Comparison of ENCODE assay signal across 8 mouse cellular contexts in the genomic region with DNA sequence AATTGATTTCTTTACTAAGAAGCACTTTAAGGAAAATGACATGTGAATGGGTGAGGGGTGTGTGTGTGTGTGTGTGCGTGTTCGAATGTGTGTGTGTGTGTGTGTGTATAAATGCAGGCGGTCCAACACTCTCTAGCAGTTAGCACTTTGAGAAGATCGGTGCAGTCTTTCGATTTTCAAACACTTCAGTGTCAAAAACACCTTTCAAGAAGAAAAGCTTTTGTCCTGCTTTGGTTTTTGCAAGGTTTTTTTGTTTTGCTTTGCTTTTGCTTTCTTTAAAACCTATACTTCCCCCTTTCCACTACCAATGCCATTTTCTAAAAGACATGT. TPM values are rescaled to one million over a fixed set of nuclear protein-coding genes. Genes with fewer than 3 reads are reported as not detected.
A peak's percentile ranks its signal among the peaks of the same experiment; 100 is the strongest.
DNase-seq lines count a peak whose midpoint lies in the region; ATAC-seq and TF ChIP-seq lines count a peak whose summit lies in the region.

No protein-coding gene starts in this region.

- H3K4me2 ChIP-seq in lung, embryonic 14.5 days = peak overlapping the region; percentile 76
- H3K4me2 ChIP-seq in embryonic facial prominence, embryonic 13.5 days = peak overlapping the region; percentile 67
- peak overlapping the region; percentile 64 for H3K4me2 ChIP-seq in limb, embryonic 11.5 days (ENCODE audit: low read depth, severe bottlenecking)

- H3K9me3 ChIP-seq in lung, embryonic 14.5 days (ENCODE audit: low read depth, low read length) = no peaks in the 10 kb centered on the region
- no peaks in the 10 kb centered on the region for H3K9me3 ChIP-seq in embryonic facial prominence, embryonic 13.5 days
- H3K9me3 ChIP-seq in limb, embryonic 11.5 days (ENCODE audit: control insufficient read depth, low read length) = no peaks in the 10 kb centered on the region

- peak overlapping the region; percentile 88 for H3K9ac ChIP-seq in lung, embryonic 14.5 days
- peak overlapping the region; percentile 93 for H3K9ac ChIP-seq in embryonic facial prominence, embryonic 13.5 days
- peak overlapping the region; percentile 84 for H3K9ac ChIP-seq in limb, embryonic 11.5 days (ENCODE audit: low read length)

- H3K4me3 ChIP-seq in lung, embryonic 14.5 days (ENCODE audit: low read depth, low read length) = peak overlapping the region; percentile 97
- peak overlapping the region; percentile 98 for H3K4me3 ChIP-seq in embryonic facial prominence, embryonic 13.5 days
- H3K4me3 ChIP-seq in limb, embryonic 11.5 days (ENCODE audit: low read depth, low read length) = peak overlapping the region; percentile 98
- H3K4me3 ChIP-seq in small intestine, adult 2 months (ENCODE audit: low read depth, low read length) = peak overlapping the region; percentile 90

- intact Hi-C loops in gastrocnemius, postnatal 36 days (cut with DNase I) = loop anchor here (5.0 kb wide), 1 partner anchor 50 kb away; no protein-coding TSS in a partner anchor

- peak overlapping the region; percentile 97; the same call in 1 of the 2 replicates for H3K27ac ChIP-seq in lung, embryonic 14.5 days (ENCODE audit: low read depth)
- H3K27ac ChIP-seq in embryonic facial prominence, embryonic 13.5 days = peak overlapping the region; percentile 97; the same call in 1 of the 2 replicates
- peak overlapping the region; percentile 95; the same call in 1 of the 2 replicates for H3K27ac ChIP-seq in limb, embryonic 11.5 days (replicated peaks; ENCODE audit: low read depth, low read length)
- H3K27ac ChIP-seq in small intestine, adult 2 months (ENCODE audit: insufficient read depth, low read depth, low read length) = peak overlapping the region; percentile 50; the same call in 1 of the 2 replicates

- TF ChIP-seq CTCF in lung, embryonic 14.5 days (IDR thresholded peaks at IDR 0.05; ENCODE audit: low read depth) = no peak
- TF ChIP-seq CTCF in small intestine, adult 2 months (IDR thresholded peaks at IDR 0.05; ENCODE audit: extremely low read depth, insufficient read length, insufficient replicate concordance, low read depth, low read length) = no peak

- peaks cover 40% of the 10 kb centered on the region for H3K36me3 ChIP-seq in lung, embryonic 14.5 days (ENCODE audit: insufficient read depth)
- peaks cover 38% of the 10 kb centered on the region for H3K36me3 ChIP-seq in embryonic facial prominence, embryonic 13.5 days
- H3K36me3 ChIP-seq in limb, embryonic 11.5 days (ENCODE audit: control insufficient read depth, insufficient read depth, low read length) = peaks cover 7% of the 10 kb centered on the region
- H3K36me3 ChIP-seq in small intestine, adult 2 months (ENCODE audit: control insufficient read depth, insufficient read depth, low read length) = peaks cover 29% of the 10 kb centered on the region

- ATAC-seq in lung, embryonic 14.5 days (ENCODE audit: insufficient read depth) = no peak
- ATAC-seq in embryonic facial prominence, embryonic 13.5 days (ENCODE audit: insufficient number of reproducible peaks, insufficient read depth, low FRiP score, low TSS enrichment, low read depth) = no peak
- no peak for ATAC-seq in limb, embryonic 11.5 days (ENCODE audit: insufficient number of reproducible peaks, low FRiP score, low TSS enrichment, low read depth)

- no peaks in the 10 kb centered on the region for H3K27me3 ChIP-seq in lung, embryonic 14.5 days (ENCODE audit: insufficient read depth, low read length)
- no peaks in the 10 kb centered on the region for H3K27me3 ChIP-seq in embryonic facial prominence, embryonic 13.5 days
- no peaks in the 10 kb centered on the region for H3K27me3 ChIP-seq in limb, embryonic 11.5 days (ENCODE audit: control insufficient read depth, insufficient read depth, low read length)
- no peaks in the 10 kb centered on the region for H3K27me3 ChIP-seq in small intestine, adult 2 months (ENCODE audit: control insufficient read depth, insufficient read depth, low read length)

- no peak for TF ChIP-seq POLR2A in small intestine, adult 2 months (IDR thresholded peaks at IDR 0.05; ENCODE audit: low read depth, low read length)

- WGBS in lung, embryonic 14.5 days = 8% methylated on average over 5 of the region's 5 CpGs
- 21% methylated on average over 5 of the region's 5 CpGs for WGBS in embryonic facial prominence, embryonic 13.5 days
- 28% methylated on average over 5 of the region's 5 CpGs for WGBS in limb, embryonic 11.5 days
- 2% methylated on average over 5 of the region's 5 CpGs for WGBS in small intestine, adult 2 months

- peaks cover 12% of the 10 kb centered on the region for H3K4me1 ChIP-seq in lung, embryonic 14.5 days (ENCODE audit: insufficient read depth)
- H3K4me1 ChIP-seq in embryonic facial prominence, embryonic 13.5 days = peaks cover 20% of the 10 kb centered on the region
- peaks cover 4% of the 10 kb centered on the region; the same call in 1 of the 2 replicates for H3K4me1 ChIP-seq in limb, embryonic 11.5 days (ENCODE audit: control insufficient read depth, insufficient read depth, low read length)
- H3K4me1 ChIP-seq in small intestine, adult 2 months (ENCODE audit: control insufficient read depth, insufficient read depth, insufficient read length, low read length) = 0 out of 2 replicates have a peak, but pooled peaks cover 2% of the 10 kb centered on the region

- DNase-seq in lung, embryonic 14.5 days = no peak
- DNase-seq in lung, adult 18-20 months = no peak
- DNase-seq in limb, embryonic 11.5 days (ENCODE audit: low spot score) = no peak
- no peak for DNase-seq in cerebellum, adult 18-20 months
- no peak for DNase-seq in gastrocnemius, postnatal 36 days
- no peak for DNase-seq in layer of hippocampus, adult 9-10 months (ENCODE audit: low spot score)

RNA-seq across cellular contexts. Expression of a gene that starts 1.4 kb away (rescaled TPM):
- polyA plus RNA-seq in lung, embryonic 14.5 days (2014; fragmentation: Nextera tagmentation; extraction: Ambion mirVana) = 35.9 and 37.2 TPM in 2 replicates
- polyA plus RNA-seq in embryonic facial prominence, embryonic 13.5 days (2015; fragmentation: Nextera tagmentation; extraction: Ambion mirVana) = 41.8 and 44.3 TPM in 2 replicates
- 37.4 and 39.4 TPM in 2 replicates for polyA plus RNA-seq in limb, embryonic 11.5 days (2014; fragmentation: Nextera tagmentation; extraction: Ambion mirVana)
- polyA plus RNA-seq in small intestine, adult 2 months (2012; rRNA removed) = 2.3 and 2.4 TPM in 2 replicates
- 1 to 10 TPM; 6.8 to 7.8 TPM for total RNA-seq in gastrocnemius, postnatal 36 days (2021)

RNA-seq across cellular contexts. Expression of a gene that starts 42.8 kb away (rescaled TPM):
- 621 and 650 TPM in 2 replicates for polyA plus RNA-seq in lung, embryonic 14.5 days (2014; fragmentation: Nextera tagmentation; extraction: Ambion mirVana)
- 638 and 649 TPM in 2 replicates for polyA plus RNA-seq in embryonic facial prominence, embryonic 13.5 days (2015; fragmentation: Nextera tagmentation; extraction: Ambion mirVana)
- polyA plus RNA-seq in limb, embryonic 11.5 days (2014; fragmentation: Nextera tagmentation; extraction: Ambion mirVana) = 628 and 652 TPM in 2 replicates
- polyA plus RNA-seq in small intestine, adult 2 months (2012; rRNA removed) = 4.4 and 7.1 TPM in 2 replicates
- total RNA-seq in gastrocnemius, postnatal 36 days (2021) = 100 to 1,000 TPM; 278 to 296 TPM

Comparison
In these comparisons a context has a peak if more than half of its experiments do, and no peak if none do; other contexts are left out.
1. RNA of a gene that starts 1.4 kb away (polyA plus RNA-seq): 41.8 to 44.3 TPM in embryonic facial prominence, embryonic 13.5 days, 37.4 to 39.4 TPM in limb, embryonic 11.5 days and 35.9 to 37.2 TPM in lung, embryonic 14.5 days; 2.3 to 2.4 TPM in small intestine, adult 2 months; every median in the first group is over 10 times any median in the second.
2. RNA of a gene that starts 42.8 kb away (polyA plus RNA-seq): 628 to 652 TPM in limb, embryonic 11.5 days, 621 to 650 TPM in lung, embryonic 14.5 days and 638 to 649 TPM in embryonic facial prominence, embryonic 13.5 days; 4.4 to 7.1 TPM in small intestine, adult 2 months; every median in the first group is over 10 times any median in the second.
3. Peak in every context shown above with its lines, with median percentiles within 50 percentile points of each other: H3K27ac ChIP-seq, H3K4me2 ChIP-seq, H3K4me3 ChIP-seq and H3K9ac ChIP-seq.